Mouse (Mus musculus) neural tube, embryonic 14.5 days (tissue): ENCODE data around the gene Tmprss11b. TPM values are rescaled to one million over a fixed set of nuclear protein-coding genes. Genes with fewer than 3 reads are reported as not detected.

Experiments used
- ATAC-seq: fragments of 200-750 bp; cut with Nextera tagmentation; 2 replicates; pipeline ENCODE4 v1.8.0; 2017; ENCODE audit warnings: low read depth, mild to moderate bottlenecking, moderate TSS enrichment, moderate library complexity
- H3K27ac ChIP-seq: fragments of 300-500 bp; sonication (generic); 2 replicates; pipeline ENCODE4 v1.5.1; 2014; ENCODE audit warnings: low read depth, mild to moderate bottlenecking, control low read depth, low read length, moderate library complexity, mixed read lengths
- H3K27me3 ChIP-seq: fragments of 300-500 bp; sonication (generic); 2 replicates; pipeline ENCODE4 v1.6.1; 2014; ENCODE audit warnings: low read length; ENCODE audit not compliant: control insufficient read depth, insufficient read depth
- H3K36me3 ChIP-seq: fragments of 300-500 bp; sonication (generic); 2 replicates; pipeline ENCODE4 v1.6.1; 2014; ENCODE audit warnings: low read length, mixed read lengths; ENCODE audit not compliant: control insufficient read depth, insufficient read depth
- H3K4me1 ChIP-seq: fragments of 300-500 bp; sonication (generic); 2 replicates; pipeline ENCODE4 v1.6.1; 2014; ENCODE audit warnings: low read length; ENCODE audit not compliant: control insufficient read depth, insufficient read depth
- H3K4me2 ChIP-seq: fragments of 300-500 bp; sonication (generic); 2 replicates; pipeline ENCODE4 v1.6.1; 2014; ENCODE audit warnings: mild to moderate bottlenecking, low read depth, low read length, control low read depth
- H3K4me3 ChIP-seq: fragments of 300-500 bp; sonication (generic); 2 replicates; pipeline ENCODE4 v1.5.1; 2014; ENCODE audit warnings: low read depth, low read length, control low read depth, mixed read lengths
- H3K9ac ChIP-seq: fragments of 300-500 bp; sonication (generic); replicated peaks from 2 replicates; pipeline ENCODE4 v1.6.1; 2014; ENCODE audit warnings: low read depth, mild to moderate bottlenecking, control low read depth, low read length, mixed read lengths
- H3K9me3 ChIP-seq: fragments of 300-500 bp; sonication (generic); 2 replicates; pipeline ENCODE4 v1.6.1; 2016; ENCODE audit warnings: low read length; ENCODE audit not compliant: control insufficient read depth
- WGBS: fragments of 180-500 bp; shearing (Covaris S2); extraction: QIAGEN DNeasy Blood & Tissue Kit; methylation state at CpG from one replicate; pipeline ENCODE4 v1.1.7; 2014; 5-methylcytosine and 5-hydroxymethylcytosine counted together
- polyA plus RNA-seq: library from polyadenylated mRNA; unstranded; fragments of >200 nt; fragmentation: Nextera tagmentation; extraction: Ambion mirVana; gene quantifications from 2 replicates; pipeline ENCODE4 v1.2.1, GENCODE M21; 2014

Gene Tmprss11b
- polyA plus RNA-seq, 1 experiment from 2014 or later: not detected

DNA sequence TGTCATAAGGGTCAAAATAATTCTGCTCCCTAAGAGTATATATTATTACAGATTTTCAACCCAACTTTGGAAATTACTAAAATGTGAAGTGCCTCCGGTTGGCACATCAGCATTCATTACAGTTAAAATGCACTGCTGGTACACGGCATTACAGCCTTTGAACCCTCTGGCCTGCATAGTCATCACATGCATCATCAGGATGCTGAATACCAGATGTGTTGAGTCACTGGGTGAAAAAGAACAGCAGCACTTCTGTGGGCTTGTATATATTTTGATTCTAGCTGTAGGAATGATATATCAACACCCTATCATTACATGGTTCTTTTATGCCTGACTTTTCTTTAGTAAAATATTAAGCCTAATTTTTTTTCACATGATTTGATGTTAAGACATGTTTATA, 45.5 kb downstream of the Tmprss11b start:
- no peak overlapping the region for H3K4me3 ChIP-seq
- WGBS: 89% methylated on average over 2 of the region's 2 CpGs
- no peaks in the 10 kb centered on the region for H3K4me1 ChIP-seq
- ATAC-seq: no peak
- H3K9ac ChIP-seq: no peak overlapping the region
- no peak overlapping the region for H3K27ac ChIP-seq
- H3K4me2 ChIP-seq: no peak overlapping the region
- H3K36me3 ChIP-seq: no peaks in the 10 kb centered on the region
- H3K9me3 ChIP-seq: no peaks in the 10 kb centered on the region
- H3K27me3 ChIP-seq: no peaks in the 10 kb centered on the region

DNA sequence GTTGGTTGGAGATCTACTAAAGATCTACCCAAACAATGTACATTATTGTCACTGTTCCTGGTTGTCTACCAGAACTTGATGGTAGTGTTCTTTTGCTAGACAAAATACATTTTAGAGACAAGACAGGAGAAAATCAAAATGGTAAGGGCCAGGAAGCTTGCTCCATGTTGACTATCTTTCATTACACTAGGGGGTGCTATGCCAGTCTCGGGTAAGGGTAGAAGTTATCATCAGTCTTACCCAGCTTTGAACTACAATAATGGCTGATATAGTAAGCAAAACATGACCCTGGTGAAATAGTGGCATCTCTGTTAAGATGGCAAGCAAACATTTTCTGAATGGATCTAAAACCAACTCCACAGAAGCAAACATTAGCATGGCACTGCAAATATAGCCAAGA, 54.4 kb downstream of the Tmprss11b start:
- no peak for ATAC-seq
- H3K4me2 ChIP-seq: no peak overlapping the region
- no peaks in the 10 kb centered on the region for H3K36me3 ChIP-seq
- 84% methylated on average over 1 of the region's 1 CpGs for WGBS
- H3K4me1 ChIP-seq: no peaks in the 10 kb centered on the region
- H3K9me3 ChIP-seq: no peaks in the 10 kb centered on the region
- H3K27me3 ChIP-seq: no peaks in the 10 kb centered on the region
- no peak overlapping the region for H3K27ac ChIP-seq
- H3K4me3 ChIP-seq: no peak overlapping the region
- no peak overlapping the region for H3K9ac ChIP-seq

Other genes starting within 250 kb of the Tmprss11b start
- not detected in 2 replicates for gene Tmprss11a, start 207.4 kb downstream of the Tmprss11b start, polyA plus RNA-seq
- not detected in 2 replicates for gene Tmprss11g, start 157.8 kb downstream of the Tmprss11b start, polyA plus RNA-seq
- not detected in 2 replicates for gene Tmprss11f, start 43.9 kb downstream of the Tmprss11b start, polyA plus RNA-seq
- 0.10 TPM in 1 of 2 replicates, not detected in the other for gene Tmprss11e, start 69.5 kb upstream of the Tmprss11b start, polyA plus RNA-seq
- gene Ythdc1, start 127.9 kb upstream of the Tmprss11b start, polyA plus RNA-seq: 44.6 and 45.4 TPM in 2 replicates
- not detected in 2 replicates for gene Ugt2b34, start 230.6 kb upstream of the Tmprss11b start, polyA plus RNA-seq